Mouse (Mus musculus): ENCODE measurements at regions not wholly inside any gene's neighbourhood (a gene's known extent, or its start where the extent isn't known, plus 50 kb on each side); places are given as distances from the start of the nearest gene placed in this dataset.

GRCm38 (mm10) chr5:85706598-85706997 is 358.8 kb downstream of the Cenpc1 start:
- DNase-seq (ENCODE audit: low spot score): no peak

DNA sequence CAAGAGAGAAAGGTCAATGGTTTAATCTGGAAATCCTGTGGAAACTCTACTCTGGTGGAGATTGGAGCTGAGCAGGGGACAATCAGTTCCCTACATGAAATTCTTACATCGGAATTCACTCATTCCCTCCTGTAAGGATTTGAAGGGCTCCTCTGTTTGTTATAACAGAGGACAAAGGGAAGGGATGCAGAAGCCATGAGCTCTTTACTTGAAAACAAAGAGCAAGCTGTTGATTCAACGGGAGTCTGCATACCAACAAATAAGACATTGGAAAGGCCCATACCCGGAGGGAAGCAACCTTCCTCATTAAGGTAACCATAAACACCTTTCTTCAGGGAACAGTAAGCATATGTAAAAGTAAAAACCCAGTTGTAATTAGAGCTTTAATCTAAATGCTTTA is 359.3 kb downstream of the Cenpc1 start:
- no peak for DNase-seq (ENCODE audit: low spot score)

DNA sequence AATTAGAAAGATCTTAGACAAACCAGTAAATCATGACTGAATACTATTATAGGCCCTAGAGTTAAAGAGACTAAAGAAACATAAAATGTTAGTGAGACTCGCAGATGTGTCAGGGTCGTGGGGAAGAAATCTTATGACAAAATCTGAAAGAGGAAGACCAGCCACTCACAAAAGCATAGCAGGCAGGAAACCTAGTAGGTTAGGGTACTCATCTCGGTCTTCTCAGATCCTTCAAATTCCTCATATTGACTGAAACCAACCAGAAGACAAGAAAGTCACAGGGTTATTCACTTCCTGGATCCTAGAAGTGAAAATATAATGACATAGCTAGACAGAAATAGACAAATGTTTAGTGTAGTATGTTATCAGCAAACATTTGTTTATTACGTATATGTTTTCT is 387.5 kb downstream of the Cenpc1 start:
- DNase-seq (ENCODE audit: low spot score): no peak

DNA sequence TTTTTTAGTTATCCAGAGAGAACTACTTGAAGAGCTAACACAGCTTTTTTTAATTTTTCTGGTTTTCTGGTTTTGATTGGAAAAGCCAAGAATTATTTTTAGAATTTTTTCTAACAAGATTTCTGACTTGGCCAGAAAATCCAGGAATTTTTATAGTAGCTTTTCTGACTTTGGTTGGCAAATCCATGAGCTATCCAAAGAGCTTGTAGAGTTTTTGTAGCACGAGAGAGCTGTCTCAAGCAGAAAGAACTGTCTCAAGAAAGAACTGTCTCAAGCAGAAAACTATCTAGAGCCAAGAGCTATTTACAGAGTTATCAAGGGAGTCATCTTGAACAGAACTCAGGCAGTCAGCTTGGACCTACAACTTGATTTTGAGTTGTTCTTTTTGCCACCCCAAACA is 394.3 kb downstream of the Cenpc1 start:
- DNase-seq (ENCODE audit: low spot score): no peak

DNA sequence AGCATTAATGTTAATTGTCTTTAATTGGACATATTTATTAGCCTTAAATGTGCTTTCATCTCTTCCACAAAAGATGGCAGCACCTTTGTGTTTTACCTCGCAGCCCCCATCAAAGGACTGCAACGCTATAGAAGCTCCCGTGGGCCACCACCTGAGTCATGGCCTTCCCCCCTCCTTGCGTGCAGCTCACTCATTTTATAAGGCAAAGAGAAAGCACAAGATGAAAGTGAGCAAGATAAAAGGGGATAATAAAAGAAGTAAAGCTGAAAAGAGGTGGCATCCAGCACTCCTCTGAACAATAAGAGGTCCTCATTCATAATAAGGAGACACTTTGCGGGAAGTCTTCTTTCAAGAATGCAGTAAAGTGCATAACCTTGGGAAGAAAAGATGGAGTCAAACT is 403.9 kb downstream of the Cenpc1 start:
- no peak for DNase-seq (ENCODE audit: low spot score)

DNA sequence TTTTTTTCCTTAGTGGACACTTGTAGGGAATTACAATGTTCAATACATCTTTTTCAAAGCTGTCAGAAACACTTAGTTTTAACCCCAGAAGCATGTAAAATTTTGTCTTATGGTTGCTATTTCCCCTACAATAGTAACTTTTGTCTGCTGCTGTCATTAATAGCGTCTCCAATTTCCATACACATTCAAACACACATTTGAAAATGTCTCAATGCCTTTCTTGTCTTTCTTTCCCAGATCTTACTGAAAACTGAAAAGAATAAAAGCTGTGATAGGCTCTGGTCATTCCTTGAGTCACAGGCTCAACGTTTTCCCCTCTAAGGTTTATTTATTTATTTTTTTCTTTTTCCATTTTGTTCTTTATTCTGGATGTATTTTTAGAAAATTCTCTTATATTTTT is 444.3 kb downstream of the Cenpc1 start:
- no peak for DNase-seq (ENCODE audit: low spot score)

DNA sequence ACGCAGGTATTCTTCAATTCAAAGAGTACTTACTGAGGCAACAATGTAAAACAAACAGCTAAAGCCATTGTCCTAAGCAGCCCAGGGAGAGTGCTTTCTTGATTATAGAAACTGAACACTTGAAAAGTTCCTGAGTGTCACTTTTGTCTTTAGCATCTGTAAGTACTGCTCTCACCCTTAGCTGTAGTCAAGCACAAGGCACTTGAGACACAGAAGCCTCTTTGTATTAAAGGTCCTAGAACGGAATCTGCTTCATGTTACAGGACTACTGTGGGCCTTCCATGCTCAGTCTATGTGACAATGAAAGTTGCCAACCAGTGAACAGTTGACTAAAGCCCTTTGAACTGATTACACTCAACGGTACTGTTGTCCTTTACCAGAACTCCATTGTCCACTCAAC is 450.6 kb downstream of the Cenpc1 start:
- DNase-seq (ENCODE audit: low spot score): no peak

GRCm38 (mm10) chr5:85612606-85613005 is 452.8 kb downstream of the Cenpc1 start:
- no peak for DNase-seq (ENCODE audit: low spot score)

DNA sequence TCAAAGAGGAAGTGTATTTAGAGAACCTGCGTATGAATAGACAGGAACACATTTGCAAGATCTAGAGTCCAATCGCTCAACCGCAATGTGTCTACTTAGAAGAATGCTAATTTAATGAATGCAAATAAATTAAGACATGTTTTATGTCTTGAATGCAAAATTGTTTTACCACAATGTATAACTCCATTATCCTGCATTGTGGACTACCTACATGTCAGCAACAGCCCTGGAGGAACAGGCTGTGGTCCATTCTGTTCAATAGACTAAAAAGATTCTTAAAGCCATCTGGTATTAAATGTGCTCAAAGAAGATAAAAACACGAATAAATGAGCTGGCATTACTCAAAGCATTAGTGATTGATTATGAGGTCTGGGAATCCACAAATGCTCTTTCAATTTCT is 456.3 kb downstream of the Cenpc1 start:
- no peak for DNase-seq (ENCODE audit: low spot score)

DNA sequence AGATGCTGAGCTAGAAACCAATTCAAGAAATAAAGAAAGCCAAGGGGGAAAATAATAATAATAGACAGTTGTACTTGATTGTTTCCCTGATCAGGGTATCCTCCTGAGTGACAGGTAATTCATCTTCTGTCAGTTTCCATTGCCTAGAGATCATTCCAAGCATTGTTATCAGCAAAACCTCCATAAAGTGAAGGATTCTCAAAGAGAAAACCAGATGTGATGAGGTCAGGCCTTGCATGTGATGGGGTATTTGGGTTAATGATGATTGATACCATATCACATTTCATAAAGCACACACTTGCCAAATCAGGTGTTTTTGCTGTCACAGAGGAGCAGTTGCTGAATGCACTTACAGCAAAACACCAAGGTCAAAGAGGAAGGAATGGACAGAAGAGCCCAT is 467.2 kb downstream of the Cenpc1 start:
- no peak for DNase-seq (ENCODE audit: low spot score)

GRCm38 (mm10) chr5:85595082-85595447 is 470.3 kb downstream of the Cenpc1 start:
- DNase-seq (ENCODE audit: low spot score): no peak

DNA sequence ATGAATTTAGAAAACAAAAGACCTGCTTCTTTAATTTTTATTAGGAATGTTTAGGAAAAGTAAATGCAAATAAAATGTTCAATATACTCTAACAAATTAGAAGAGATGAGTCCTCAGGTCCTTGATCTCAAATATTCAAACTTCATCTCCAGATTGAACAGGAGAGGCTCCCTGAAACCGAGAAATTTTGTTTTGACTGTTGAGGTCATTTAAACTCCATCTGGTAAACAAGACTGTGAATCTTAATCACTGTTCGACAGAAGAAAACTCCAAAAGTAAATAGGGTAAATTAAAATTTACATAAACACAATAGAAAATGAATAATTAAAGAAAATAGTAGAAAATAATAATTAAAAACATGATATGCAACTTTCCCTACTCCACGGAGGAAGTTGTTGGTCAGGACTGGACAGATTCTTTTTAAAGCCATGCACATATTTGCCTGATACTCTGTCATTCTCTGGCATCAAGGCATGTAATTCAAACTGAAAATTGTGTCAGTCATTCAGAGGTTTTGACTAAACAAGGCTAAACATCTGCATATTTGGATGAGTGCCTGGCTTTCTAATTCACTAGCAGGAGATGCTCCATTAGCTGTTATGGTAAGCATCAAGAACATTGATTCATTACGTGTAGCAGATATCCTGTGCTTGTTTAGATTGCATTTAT is 470.8 kb downstream of the Cenpc1 start:
- no peak for DNase-seq (ENCODE audit: low spot score)

GRCm38 (mm10) chr5:85592236-85592635 is 473.1 kb downstream of the Cenpc1 start:
- no peak for DNase-seq (ENCODE audit: low spot score)

DNA sequence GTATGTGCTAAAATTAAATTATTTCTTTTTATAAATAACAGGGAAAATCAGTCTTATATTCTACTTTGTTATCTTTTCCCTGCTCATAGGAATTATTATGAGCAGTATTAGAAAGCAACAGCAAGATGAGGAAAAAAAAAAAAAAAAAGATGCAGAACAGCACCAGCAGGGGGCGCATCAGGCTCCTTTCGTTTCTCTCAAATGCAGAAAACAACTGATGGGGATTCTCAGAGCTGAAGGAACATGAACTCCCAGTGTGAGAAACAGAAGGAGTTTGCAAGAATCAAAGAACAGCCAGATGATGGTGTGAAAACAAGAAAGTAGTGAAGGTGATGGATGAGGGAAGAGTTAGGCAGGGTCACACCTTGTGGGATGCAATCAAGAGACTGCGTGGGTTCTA is 478.7 kb downstream of the Cenpc1 start:
- DNase-seq (ENCODE audit: low spot score): peak; percentile 23

- no peak for DNase-seq (ENCODE audit: low spot score)
Observed at GRCm38 (mm10) chr5:85572531-85572930, 492.9 kb downstream of the Cenpc1 start.

DNA sequence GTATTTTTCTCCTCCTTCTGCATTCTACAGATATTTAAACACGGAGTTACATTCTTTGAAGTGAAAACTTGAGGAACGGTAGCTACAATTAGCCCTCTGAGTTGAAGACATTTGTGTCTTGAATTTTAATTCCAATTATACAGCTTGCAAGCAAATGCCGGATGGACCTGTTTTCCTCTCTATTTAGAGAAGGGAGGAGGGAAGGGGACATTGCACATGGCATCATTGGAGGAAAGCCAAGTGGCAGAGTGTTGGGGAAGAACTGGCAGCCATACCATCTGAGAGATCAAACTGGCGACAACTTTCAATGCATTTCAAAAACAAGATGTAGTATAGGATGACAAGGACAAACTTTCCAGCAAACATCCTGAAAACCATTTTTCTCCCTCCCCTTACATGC is 493.4 kb downstream of the Cenpc1 start:
- no peak for DNase-seq (ENCODE audit: low spot score)

DNA sequence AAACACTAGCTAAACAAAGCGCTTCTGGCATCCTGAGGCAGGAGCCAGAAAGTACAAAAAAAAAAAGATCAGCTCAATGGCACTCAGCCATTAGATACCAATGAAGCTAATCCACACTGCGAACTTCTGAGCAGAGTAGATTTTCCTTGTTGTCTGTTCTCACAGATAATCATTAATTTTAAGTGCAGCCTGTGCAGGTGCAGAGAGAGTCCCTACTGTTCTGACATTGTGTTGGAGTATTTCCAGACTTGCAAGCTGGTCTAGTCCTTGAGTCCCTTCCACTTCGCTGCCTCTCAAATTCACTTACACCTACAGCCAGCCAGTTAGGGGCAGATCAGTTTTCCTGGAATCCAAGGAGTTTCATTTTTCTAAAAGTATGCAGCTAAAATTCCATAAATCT is 494.0 kb downstream of the Cenpc1 start:
- no peak for DNase-seq (ENCODE audit: low spot score)

- DNase-seq (ENCODE audit: low spot score): no peak
Observed at GRCm38 (mm10) chr5:85536329-85536728, 529.1 kb downstream of the Cenpc1 start.

DNA sequence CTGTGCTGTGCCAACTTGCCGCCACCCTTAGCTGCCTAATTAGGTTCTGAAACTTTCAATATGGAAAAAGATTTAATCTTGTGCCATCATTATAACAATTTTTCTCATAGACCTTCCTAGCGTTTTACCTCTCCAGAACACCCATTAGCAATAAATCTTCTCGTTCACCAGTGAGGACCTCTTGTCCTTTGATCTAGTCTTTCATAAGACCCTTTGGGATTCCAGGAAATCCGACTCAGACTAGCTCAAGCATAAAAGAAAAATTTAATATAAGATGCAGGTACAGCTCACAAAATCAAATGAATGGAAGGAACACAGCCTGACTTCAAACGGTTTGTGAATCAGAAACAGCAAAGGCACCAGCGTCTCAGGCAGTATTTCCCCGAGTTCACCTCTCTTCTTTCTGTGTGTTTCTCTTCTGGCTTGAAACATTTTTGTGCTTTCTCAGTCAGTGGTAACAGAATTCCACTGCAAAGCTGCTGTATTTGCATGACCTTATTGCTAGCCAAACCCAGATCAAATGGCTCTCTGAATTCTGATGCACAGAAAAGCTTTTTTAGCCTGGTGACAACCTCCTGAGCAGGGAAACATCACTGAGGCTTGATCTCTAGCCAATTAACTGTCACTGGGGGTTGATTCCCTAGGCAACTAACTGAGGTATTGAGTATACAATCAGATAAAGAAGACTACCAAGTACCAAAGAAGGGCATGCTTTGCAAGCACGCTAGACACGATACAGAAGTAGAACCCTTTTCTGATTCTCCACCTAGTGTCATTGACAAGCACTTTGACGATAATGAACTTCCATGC is 539.8 kb downstream of the Cenpc1 start:
- DNase-seq (ENCODE audit: low spot score): no peak

GRCm38 (mm10) chr5:85505244-85505643 is 560.1 kb downstream of the Cenpc1 start:
- no peak for DNase-seq (ENCODE audit: low spot score)

- DNase-seq (ENCODE audit: low spot score): no peak
Observed at GRCm38 (mm10) chr5:85497261-85497660, 568.1 kb downstream of the Cenpc1 start.

DNA sequence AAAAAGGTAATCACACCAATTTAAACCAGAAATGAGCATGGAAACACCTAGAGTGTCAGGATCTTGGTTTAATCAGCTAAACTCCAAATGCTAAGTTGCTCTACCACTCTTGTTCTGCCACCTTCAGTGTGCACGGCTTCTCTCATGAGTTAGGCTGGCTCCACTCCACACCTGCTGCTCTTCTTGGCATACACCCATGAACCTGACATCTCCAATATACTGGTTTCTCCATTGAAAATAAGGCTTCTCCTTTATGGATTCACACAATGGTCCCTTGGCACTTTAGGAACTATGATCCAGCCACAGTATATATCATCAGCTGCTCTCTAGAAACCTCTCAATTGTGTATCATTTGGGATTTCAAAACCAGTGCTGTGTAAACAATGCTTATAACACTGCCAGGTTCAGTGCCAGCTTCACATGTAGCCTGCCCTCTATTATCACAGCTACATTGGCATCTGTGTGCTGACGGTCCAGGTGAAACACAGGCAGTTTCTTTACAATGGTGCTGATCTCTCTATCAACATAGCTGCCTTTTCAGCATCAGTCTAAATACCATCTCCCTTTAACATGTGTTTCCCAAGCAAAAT is 579.6 kb downstream of the Cenpc1 start:
- DNase-seq (ENCODE audit: low spot score): no peak

DNA sequence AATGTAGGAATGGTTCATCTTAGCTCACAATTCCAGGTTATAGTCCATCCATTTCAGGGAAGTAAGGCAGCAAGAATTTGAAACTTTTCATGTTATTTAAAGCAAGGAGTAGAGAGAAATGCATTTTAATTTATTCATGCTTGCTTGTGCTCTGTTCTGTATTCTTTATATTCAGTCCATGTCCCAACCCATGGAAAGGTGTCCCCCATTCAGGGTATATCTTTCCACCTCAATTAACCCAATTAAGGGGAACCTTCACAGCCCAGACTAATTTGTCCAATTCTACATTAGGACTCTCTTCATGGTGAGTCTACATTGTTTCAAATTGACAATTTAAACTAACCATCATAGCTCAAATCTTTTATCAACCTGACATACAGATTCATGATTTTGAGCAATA is 580.2 kb downstream of the Cenpc1 start:
- no peak for DNase-seq (ENCODE audit: low spot score)

- no peak for DNase-seq (ENCODE audit: low spot score)
Observed at GRCm38 (mm10) chr5:85467811-85468210, 597.6 kb downstream of the Cenpc1 start.
